Mouse (Mus musculus) lung, postnatal 36 days (tissue): ENCODE measurements around the gene Celsr1.

Experiments used
- DNase-seq: peaks from one replicate; pipeline ENCODE4 v3.0.0; 2022; ENCODE audit warnings: mixed read lengths

The Celsr1 gene

DNA sequence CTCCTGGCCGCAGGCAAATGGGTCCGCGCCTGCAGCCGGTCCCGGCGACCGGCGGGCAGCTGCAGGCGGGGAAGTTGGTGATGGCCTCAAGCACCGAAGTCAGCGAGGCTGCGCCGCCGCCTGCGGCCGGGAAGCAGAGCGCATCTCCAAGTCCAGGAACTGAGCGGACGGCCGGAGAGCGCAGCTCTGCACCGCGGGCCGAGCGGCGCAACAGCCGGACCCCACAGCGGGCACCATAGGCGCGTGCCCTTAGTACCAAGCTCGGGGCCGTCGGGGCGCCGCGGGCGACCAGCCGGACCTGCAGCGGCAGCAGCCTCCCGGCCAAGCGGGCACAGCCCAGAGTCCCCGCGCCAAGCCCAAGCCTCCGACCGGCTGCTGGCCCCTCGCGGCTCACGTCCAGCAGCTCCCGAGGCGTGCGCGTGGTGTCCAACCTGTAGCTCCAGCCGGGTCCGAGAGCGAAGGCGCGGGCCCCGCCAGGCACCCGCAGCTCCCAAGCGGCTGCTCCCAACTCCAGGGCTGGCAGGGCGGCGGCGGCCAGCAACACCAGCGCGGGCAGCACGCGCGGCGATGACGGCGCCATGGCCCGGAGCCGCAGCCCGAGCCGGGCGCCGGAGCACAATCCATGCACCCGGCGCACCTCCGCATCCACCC is at the start of gene Celsr1:
Celsr1 (minus strand) TSS at position 587 of the 651 bp plus-strand sequence.
- DNase-seq, result no peak

DNA sequence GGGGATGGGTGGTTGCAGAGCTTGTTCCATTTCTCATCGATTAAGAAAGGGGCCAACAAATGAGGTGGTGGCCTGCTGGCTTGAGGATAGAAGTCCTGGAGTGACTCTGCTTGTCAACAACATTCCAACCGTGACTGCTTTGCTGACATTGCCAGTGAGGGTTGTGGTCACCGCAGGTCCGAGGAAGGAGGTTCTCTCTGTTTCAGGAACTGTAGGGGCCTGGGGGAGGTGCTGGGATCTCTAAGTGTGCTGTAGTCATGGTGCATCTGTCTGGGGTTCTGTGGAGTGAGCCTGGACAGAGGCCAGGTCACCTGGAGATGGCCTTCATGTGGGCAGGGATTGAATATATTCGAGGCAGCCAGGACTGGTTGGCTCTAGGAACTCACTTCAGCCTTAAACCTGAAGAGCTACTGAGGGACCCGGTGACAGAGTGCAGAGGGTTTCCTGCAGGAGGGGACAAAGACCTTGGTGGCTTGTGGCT is 49.7 kb upstream of the Celsr1 start:
- DNase-seq, result no peak

DNA sequence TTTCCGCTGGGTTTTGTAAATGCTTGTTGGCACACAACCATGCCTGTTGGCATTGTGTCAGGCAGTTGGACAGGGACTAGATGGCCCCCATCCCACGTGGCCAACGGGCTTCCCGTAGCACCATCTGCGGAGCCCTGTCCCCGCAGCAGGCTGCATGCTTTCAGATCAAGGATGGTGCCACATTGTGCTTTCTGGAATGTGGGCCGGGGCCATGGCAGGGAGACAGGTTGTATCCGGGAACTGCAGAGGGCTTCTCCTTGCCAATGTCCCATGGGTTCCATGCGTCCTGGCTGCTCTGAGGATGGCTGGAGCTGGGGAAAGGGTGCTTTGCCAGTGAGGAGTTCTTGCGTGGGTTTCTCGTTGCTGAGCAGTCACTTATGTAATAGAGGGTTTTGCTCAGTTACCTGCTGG is 49.0 kb upstream of the Celsr1 start:
- no peak for DNase-seq

DNA sequence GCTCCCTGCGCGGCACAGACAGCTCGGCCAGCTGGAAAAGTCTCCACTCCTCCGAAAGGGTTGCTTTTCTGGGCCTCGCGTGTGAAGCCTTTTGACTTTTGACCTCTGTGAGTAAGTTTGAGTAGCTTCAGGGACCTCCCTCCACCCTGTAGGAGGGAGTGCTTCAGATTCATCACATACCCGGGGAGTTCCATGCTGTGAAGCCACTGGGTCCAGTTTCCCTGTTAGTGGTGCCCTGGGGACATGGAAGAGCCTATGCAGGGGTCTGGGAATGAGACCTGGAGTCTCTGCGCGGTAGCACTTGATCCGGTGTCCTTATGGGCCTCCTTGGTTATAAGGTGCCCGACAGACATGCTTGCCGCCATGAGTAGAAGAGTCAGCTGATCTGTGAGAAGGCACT is 48.1 kb upstream of the Celsr1 start:
- DNase-seq, result no peak

DNA sequence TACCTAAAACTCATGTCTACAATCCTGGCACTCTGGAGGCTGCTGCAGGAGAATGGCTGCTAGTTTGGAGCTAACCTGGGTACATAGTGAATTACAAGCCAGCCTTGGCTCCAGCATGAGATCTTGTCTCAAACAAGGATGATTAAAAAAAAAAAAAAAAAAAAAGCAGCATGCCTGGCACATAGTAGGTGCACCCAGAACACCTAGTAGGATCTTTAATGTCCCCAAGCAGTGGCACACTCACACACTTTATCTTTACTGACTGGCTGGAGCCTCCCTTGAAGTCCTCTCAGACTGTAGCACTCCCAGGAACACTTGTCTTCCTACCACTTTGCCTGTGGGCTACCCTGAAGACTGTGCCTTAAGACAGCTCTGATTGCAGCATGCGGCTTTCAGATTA is 46.8 kb upstream of the Celsr1 start:
- DNase-seq, result no peak

DNA sequence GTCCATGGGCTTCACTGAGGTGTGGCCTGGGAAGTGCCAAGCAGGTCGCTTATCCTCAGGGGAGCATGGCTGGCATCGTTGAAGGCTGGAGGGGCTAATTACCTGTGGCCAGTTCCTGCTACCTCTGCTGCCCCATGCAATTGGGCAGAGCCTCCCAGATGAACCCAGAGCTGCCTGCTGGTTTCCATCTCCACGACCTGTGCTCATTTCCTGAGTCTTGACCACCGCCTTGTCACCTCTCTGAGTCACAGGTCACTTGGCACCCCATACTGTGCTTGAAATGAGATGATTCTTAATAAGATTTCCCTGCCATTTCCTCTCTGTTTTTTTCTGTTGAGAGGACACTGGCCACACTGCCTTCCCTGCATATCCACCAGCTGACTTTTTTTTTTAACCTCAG is 46.3 kb upstream of the Celsr1 start:
- DNase-seq, result peak; percentile 65

DNA sequence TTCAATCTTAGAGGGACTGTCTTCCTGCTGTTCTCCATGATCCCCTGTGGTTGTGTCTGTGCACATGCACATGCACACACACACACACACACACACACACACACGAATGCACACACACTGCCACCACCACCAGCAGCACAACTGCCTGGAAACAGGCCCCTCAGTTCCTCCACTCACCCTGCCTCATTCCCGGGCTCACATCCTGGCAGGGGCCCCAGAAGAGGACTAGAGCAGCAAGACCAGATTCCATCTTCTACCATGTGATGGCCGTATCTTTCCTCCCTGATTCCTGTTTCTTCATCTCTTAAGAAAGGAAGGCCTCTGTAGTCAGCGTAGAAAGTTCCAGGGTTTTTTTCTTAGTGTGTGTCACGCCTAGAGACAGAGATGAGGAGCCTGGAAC is 45.9 kb upstream of the Celsr1 start:
- no peak for DNase-seq

DNA sequence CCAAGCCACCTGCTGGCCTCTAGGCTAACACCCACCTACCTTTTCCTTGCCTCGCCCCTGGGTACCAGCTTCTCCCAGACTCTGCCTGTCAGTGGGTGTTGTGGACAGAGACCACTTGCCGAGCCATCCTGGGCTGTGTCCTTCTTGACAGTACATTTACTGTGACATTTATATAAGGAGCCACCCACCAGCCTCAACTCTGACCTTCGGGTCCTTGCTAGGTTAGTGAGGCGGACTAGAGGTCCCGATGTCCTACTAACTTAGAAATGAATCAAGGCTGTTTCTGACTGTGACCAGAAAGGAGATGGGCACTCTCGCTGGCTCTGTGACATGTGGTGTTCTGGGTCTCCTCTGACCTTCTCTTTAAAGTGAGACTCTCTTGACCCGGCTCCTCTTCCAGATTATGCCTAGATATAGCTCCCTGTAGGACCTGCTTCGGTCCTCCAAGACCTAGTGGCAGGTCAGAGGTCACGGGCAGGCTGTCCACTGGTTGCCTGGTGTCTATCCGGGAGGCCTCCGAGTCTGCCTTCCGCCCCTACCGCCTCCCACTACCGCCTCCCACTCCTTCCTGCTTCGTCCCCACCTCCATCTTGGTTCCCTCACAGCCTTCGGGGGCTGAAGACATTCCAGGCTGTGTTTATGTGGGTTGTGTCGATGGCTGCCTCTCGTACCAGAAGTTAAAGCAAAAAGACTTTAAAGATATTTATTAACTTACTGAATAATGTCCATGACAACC is 45.1 kb upstream of the Celsr1 start:
- DNase-seq, result peak; percentile 35

DNA sequence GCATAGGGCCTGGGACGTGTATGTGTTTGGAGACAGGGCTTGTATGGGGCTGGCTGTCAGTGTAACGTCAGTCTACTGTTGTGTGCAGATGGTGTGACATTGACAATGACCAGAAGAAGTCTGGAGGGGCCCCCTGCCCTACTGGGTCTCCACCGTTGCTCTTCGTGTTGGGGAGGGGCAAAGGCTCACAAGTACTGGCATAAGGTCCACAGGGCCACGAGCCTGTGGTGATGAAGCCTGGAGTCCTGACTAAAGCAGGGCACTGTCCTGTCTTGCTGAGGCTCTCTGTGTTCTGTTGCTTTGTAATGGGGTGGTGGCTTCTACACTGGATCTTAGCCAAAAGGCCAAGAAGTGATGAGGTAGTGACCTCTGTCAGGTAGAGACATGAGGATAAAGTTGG is 44.4 kb upstream of the Celsr1 start:
- DNase-seq, result no peak

DNA sequence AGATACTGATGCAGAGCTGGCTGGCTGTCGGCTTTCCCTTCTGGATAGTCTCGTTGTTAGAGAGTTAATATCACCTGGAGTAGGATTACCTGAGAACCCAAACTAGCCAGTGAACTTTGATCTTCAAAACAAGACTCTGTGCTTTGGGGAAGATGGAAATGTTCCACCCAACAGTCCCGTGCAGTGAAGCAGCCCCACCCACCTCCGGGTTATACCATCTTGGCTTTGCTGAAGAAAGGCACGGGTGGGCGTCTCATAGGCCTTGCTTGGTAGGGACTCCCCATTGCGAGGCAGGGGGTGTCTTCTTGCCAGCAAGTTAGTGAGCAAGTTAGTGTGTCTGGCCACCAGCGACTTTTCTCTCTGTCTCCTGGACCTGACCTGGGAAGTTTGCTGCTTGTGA is 42.8 kb upstream of the Celsr1 start:
- no peak for DNase-seq

DNA sequence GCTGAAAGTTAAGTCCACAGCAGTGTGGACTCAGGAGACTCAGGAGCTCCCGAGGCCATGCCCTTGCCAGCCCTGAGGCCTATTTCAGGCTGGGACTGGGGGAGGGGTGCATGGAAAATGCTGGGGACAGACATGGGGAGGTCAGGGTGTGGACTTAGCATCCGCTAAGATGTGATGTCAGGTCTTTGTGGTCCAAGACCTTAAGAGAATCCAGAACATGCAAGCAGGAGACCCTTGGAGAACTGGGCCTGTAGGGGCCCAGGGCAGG is 42.4 kb upstream of the Celsr1 start:
- no peak for DNase-seq

DNA sequence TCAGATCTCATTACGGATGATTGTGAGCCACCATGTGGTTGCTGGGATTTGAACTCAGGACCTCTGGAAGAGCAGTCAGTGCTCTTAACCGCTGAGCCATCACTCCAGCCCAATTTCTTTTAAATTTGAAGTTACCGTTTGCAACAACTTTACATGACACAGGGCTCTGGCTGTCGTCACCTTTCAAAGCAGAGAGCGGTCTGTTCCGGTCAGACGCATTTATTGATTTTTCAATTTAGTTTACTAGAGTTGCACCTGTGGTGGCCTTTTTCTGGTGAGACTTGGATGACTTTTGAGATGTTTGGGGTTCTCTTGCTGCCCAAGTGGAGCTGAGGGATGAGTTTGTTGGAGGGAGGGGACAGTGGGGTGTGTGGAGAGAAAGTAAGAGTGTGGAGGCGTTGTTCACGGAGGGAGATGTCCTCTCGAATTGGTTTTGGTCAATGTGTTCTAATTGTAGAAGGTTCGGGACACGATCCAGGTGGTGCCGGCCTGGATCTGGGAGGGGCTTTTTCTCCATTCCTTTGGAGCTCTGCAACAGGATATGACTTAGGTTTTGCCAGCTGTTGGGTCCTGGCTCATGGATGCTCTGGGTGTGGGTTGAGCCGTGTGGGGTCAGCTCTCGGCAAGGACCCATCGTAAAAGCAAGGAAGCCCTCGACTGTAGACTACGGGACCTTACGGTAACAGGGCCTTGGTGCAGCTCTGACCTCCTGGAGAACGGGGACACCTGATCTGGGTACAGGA is 41.9 kb upstream of the Celsr1 start:
- DNase-seq, result no peak

DNA sequence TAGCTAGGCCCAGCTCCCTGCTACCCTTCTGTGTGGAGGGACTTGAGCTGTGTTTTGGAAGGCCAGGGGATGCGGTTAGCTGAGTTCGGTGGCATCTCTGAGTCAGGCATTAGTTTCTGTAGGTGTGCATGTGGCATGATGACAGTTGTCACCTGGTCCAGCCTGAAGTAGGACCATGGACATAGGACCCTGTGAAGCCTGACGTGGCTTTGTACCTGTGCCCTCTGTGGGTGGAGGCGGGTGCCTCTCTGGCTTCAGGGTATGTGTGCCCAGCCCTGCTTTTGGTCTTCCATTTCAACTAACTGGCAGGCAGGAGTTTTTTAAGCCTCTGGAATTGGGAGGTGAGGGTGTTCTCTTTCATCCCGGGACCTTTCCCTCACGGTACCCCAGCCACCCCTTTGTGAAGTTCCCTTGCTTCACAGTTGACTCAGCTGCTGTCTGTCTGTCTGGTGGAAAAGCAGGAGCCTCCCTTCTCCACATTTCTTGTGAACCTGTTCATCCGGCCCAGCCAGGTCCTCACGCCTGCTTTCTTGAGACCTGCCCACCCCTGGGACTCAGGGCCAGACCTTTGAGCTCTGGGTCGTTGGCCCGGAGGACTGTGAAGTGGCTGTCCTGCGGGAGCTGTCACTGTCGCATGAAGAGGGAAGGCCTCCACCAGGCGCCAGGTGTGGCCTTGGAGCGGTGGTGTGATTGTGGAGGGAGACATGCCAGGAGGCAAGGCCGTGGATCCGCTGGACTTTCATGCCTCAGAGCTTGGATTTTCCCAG is 40.8 kb upstream of the Celsr1 start:
- DNase-seq, result peak; percentile 66

DNA sequence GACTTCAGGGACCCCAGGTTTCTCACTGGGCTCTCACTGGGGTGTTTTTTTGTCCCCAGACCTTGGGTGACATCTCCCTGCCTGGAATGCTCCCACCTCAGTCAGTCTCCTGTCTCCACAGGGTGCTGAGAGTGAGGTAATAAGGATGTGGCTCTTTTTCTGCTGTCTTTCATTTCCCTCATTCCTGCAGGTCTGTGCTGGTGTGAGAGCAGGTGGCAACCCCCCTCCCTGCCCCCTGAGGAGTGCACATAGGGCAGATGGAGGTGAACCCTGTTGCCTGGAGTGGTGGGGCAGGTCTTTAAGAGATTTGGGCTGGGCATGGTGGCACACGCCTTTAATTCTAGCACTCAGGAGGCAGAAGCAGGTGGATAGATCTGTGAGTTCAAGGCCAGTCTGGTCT is 37.6 kb upstream of the Celsr1 start:
- DNase-seq, result no peak

DNA sequence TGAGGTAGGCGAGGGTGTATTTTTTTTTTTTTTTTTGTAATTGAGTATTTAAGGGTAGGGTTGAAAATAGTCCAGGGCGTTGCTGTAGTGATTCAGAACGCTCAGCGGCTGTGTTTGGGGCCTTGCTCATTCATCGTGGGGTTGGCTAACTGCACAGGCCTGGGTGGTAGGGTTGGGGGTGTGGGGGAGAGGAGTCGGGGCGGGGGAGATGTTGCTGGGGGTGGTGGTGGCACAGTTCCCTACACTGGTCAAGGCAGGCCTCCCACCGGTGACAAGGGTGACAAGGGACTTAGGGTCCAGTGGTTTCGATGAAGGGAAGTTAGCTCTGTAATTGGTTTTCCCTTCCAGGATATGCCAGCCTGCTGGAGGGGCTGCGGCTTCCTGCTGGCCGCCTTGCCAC is 36.8 kb upstream of the Celsr1 start:
- no peak for DNase-seq

DNA sequence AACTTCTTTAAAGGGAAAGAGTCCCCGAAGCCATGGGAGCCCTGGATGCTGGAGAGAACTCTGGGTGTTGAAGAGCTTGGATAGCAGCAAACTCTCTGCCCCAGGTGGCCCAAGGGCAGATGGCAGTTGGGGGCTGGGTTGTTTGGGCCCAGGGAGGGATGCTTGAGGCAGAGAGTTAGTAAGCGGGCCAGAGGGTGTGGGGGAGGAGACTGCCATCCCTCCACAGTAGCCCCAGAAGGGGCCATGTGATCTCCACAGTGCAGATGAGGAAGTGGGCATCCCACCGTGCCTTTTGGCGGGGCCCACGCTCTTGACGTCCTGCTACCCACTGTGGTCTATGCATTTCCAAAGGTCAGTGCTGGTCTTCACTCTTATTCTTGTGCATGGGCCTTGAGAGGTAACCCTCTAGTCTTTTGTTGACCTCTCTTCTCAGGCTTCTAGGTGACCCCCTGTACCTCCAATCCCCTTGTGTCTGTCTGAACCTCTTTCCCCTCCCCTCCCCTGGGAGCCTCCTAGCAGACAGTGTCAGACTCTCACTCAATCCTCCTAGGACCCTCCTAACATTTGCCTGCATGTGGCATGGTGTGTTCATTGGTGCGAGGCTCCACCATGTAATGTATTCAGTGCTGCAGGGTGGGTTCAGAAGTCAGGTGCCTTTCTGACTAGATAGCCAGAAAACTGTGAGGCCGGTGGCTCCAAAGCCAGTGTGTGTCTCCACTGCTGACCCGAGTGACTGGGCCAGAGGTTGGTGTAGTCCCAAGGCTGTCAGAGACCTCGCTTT is 35.6 kb upstream of the Celsr1 start:
- DNase-seq, result peak; percentile 69

DNA sequence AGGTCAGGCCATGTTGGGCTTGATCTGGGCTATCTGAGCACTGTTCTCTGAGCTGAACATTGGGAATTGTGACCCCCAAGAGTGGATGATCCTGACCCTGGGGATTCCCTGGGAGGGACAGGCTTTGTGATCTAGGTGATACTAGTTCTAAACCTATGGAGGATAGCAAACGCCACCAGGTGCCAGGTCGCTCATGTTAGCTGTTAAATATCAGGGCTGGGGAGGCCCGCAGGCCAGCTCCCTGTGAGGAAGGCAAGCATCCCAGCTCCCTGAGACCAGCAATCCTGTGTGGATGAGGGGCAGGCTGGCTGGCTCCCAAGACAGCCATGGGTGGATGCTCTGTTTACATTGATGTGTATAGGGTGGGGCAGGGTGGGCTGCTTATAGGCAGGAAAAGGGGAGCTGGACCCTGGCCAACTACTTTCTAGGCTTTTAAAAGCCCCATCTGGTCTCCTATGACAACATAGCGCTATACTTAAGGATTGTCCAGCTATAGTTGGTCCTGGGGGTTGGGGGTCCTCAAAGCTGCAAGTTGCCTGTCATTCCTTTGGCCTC is 34.4 kb upstream of the Celsr1 start:
- DNase-seq, result no peak

DNA sequence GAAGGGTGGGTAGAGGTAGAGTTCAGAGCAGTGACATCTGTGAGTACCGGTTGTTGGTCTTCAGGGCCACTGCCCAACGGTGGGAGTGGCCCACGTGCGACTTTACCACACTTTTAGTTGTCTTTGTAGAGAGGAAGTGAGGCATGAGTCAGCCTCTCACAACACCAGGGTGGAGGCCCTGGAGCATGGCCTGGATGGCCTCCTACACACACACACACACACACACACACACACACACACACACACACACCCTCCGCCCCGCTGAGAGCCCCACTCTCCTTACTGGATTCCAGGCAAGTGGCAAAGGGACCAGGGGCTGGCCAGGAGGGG is 34.0 kb upstream of the Celsr1 start:
- peak; percentile 83 for DNase-seq

DNA sequence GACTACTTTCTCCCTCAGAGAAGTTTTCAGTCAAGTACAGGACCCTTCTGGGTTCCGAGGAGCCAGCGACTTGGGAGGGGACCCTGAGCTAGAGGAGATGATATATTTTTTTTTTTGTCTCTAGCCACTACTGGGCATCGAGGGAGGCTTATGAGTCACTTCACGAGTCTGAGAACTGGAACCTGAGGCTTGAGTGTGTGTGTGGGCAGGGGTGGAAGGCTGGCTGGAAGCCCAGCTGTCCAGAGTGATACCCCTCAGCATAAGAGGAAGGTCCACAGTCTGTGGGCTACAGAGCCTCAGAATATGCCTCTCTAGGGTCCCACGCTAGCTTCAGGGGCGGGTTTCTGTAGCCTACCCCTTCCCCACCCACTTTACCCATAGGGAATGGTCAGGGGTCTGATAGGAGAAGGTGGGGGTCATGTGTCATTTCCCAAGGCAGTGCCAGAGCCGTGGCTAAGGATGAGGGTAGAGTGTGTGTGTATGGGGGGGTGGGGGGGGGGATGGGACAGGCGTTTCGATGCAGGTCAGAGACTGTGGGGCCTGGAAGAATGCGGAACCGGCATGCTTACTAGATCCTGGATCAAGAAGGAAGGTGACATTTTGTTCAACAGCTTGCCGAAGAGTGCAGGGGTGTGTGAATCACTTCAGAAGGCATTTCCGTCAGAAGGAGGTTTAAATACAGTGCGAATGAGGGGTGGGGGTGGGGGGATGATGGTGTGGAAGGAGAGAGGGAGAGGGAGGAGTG is 33.4 kb upstream of the Celsr1 start:
- no peak for DNase-seq

DNA sequence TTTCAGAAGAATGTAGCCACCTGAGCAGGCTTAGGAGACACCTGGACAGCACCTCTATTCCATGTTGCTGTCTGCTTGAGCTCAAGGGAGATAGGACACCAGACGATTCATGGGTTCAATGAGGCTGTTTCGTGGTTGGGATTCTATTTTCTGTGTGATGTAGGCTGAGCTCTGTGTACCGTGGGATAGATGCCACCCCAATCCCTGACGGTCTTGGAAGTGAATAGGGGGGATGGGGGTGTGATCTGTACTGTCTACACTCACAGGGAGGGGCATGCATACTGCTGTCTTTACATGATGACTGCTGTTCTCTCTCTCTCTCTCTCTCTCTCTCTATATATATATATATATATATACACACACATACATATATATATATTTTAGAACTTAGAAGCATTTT is 31.8 kb upstream of the Celsr1 start:
- DNase-seq, result no peak

DNA sequence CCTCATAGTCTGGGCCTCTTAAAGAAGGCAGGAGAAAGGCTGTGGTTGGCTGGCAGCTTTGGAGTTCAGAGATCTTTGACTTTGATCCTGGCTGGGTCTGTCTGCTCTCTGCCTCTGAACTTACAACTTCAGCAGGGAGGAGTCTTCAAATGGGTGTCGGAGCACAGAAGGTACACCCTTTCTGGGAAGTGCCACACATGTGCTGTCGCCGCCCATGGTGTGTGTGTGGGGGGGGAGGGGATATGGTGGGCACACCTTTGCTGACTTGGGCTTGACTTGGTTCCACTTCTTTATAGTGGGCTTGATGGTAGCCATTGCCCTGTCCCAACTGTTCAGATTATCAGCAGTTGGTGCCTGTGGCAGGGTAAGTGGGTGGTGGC is 31.3 kb upstream of the Celsr1 start:
- no peak for DNase-seq
